Mouse (Mus musculus) C2C12 (cell line): Measurements from ENCODE around the gene Ctdspl. TPM values are rescaled to one million over a fixed set of nuclear protein-coding genes. Genes with fewer than 3 reads are reported as not detected.

Source experiments
- H3K27me3 ChIP-seq: one replicate; pipeline ENCODE4 v1.6.1; 2011; ENCODE audit not compliant: control insufficient read depth, insufficient read depth, insufficient read length
- H3K36me3 ChIP-seq: one replicate; pipeline ENCODE4 v1.6.1; 2011; ENCODE audit not compliant: control insufficient read depth, insufficient read depth
- H3K4me3 ChIP-seq: one replicate; pipeline ENCODE4 v1.5.1; 2011; ENCODE audit warnings: mild to moderate bottlenecking, control low read depth; ENCODE audit not compliant: poor library complexity, insufficient read depth, severe bottlenecking
- H3K79me2 ChIP-seq: one replicate; pipeline ENCODE4 v1.6.1; 2011; ENCODE audit not compliant: control insufficient read depth, insufficient read depth
- H3K79me3 ChIP-seq: one replicate; pipeline ENCODE4 v1.6.1; 2011; ENCODE audit warnings: low read depth, control low read depth
- H3ac ChIP-seq: one replicate; pipeline ENCODE3; 2011; ENCODE audit warnings: low read depth; ENCODE audit not compliant: control insufficient read depth, insufficient read length
- CEBPB ChIP-seq: IDR thresholded peaks from one replicate; pipeline ENCODE4 v1.6.1; 2011; ENCODE audit warnings: low read depth, mild to moderate bottlenecking, control low read depth, moderate library complexity
- CTCF ChIP-seq: IDR thresholded peaks from one replicate; pipeline ENCODE4 v1.5.1; 2011; ENCODE audit not compliant: control insufficient read depth, insufficient read depth, insufficient read length
- FOSL1 ChIP-seq: IDR thresholded peaks from one replicate; pipeline ENCODE4 v1.8.0; 2011; ENCODE audit warnings: mild to moderate bottlenecking, low read length; ENCODE audit not compliant: poor library complexity, insufficient read depth, severe bottlenecking
- MAX ChIP-seq: IDR thresholded peaks from one replicate; pipeline ENCODE4 v1.6.1; 2011; ENCODE audit warnings: mild to moderate bottlenecking, control low read depth
- MYOD1 ChIP-seq: IDR thresholded peaks from one replicate; pipeline ENCODE4 v1.6.1; 2011; ENCODE audit warnings: low read depth; ENCODE audit not compliant: control insufficient read depth, insufficient read length
- MYOG ChIP-seq: IDR thresholded peaks from one replicate; pipeline ENCODE4 v1.6.1; 2011; ENCODE audit not compliant: control insufficient read depth, insufficient read length; ENCODE audit errors: extremely low read depth
- USF1 ChIP-seq: IDR thresholded peaks from one replicate; pipeline ENCODE4 v1.6.1; 2011; ENCODE audit warnings: low read depth, mild to moderate bottlenecking, control low read depth, moderate library complexity
- polyA plus RNA-seq: library from polyadenylated mRNA; unstranded; fragments of >200 nt; fragmentation: generic; extraction: Trizol; gene quantifications from one replicate; pipeline ENCODE4 v1.2.1, GENCODE M21; 2012; ENCODE audit warnings: missing spikeins

The Ctdspl gene
- polyA plus RNA-seq, 1 experiment: 5.6 TPM

DNA sequence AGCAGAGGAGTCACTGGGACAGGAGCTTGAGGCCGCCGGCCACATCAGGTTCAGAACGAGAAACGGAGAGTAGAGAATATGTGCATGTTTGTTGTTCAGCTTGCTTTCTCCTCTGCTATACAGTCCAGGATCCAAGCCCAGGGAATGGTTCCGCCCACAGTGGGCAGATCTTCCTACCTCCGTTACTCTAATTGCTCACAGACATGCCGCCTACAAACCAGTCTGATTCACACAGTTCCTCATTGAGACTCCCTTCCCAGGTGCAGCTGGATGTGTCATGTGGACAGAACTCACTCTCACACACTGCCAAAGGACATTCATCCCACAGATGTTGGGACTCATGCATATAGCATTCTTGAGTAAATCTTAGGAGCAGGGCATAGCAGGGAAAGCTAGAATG is 51.2 kb downstream of the Ctdspl start:
- TF ChIP-seq FOSL1: no peak
- no peak for TF ChIP-seq CTCF
- no peak for TF ChIP-seq MYOG
- no peak for TF ChIP-seq CEBPB
- no peak for TF ChIP-seq MAX
- TF ChIP-seq MYOD1: no peak
- no peak for TF ChIP-seq USF1

DNA sequence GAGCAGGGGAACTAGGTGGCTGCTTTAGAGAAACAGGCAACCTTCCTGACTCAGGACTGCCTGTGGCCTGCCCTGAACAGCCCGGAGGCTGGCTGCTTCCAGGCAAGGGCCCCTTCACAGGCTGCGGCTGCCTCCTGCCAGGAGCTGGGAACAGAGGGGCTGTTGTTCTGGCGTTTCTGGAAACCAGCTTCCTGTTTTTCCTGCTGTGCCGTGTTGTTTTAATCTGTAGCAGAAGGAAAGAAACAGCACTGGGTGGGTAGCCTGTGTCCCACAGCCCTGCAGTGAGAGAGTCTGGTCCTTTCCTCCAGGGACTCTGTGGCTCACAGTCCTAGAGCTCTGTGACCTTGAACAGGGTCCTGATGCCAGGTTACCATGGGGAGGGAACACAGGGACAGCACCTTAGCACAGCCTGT is 54.2 kb downstream of the Ctdspl start:
- Histone ChIP-seq H3K27me3 (no peaks in the 10 kb centered on the region), H3ac (no peak overlapping the region), H3K4me3 (no peak overlapping the region), H3K36me3 (no peaks in the 10 kb centered on the region), H3K79me2 (no peaks in the 10 kb centered on the region), H3K79me3 (no peaks in the 10 kb centered on the region)
- no peak for TF ChIP-seq CTCF
- no peak for TF ChIP-seq MYOG
- TF ChIP-seq MAX: no peak
- no peak for TF ChIP-seq FOSL1
- TF ChIP-seq CEBPB: no peak
- TF ChIP-seq MYOD1: no peak
- no peak for TF ChIP-seq USF1

More for the DNA sequence above, 51.2 kb downstream of the Ctdspl start:
- no peaks in the 10 kb centered on the region for H3K27me3 ChIP-seq
- no peaks in the 10 kb centered on the region for H3K79me3 ChIP-seq
- H3K79me2 ChIP-seq: no peaks in the 10 kb centered on the region
- H3ac ChIP-seq: no peak overlapping the region
- H3K36me3 ChIP-seq: no peaks in the 10 kb centered on the region
- H3K4me3 ChIP-seq: no peak overlapping the region

DNA sequence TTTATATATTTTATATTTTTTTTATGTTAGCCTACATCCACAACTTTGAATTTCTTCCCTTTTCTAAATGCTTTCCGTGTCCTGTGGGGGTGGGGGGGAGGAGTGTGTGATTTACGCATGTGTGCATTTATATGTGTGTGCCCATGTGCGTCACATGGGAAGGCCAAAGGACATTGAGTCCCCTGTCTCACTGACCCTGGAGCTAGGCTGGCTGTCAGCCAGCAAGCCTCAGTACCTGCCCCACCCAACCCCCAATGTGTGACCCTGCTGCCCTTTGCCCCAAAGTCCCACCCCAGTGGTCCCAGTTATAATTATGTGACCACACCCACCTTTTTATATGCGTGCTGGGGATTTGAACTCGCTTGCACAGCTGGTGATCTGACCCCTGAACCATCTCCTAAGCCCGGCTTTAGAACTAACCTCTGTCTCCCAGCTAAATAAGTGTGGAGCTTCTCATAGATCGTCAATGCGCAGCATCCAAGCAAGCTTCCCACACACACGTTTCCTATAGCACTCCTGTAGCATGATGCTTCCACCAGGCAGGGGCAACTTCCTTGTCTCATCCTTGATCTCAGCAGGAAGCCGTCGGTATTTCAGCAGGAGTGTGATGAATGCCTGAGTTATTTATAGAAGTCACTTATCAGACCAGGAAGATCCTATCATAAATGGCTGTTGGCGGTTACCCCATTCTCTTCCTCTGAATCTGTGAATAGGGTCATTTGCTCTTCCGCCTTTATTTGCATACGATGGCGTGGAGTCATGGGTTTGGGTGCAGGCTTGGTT is 58.6 kb downstream of the Ctdspl start:
- H3K79me2 ChIP-seq: no peaks in the 10 kb centered on the region
- H3K27me3 ChIP-seq: no peaks in the 10 kb centered on the region
- H3K4me3 ChIP-seq: no peak overlapping the region
- no peak overlapping the region for H3ac ChIP-seq
- H3K36me3 ChIP-seq: no peaks in the 10 kb centered on the region
- no peaks in the 10 kb centered on the region for H3K79me3 ChIP-seq
- TF ChIP-seq MYOG: no peak
- no peak for TF ChIP-seq MAX
- no peak for TF ChIP-seq FOSL1
- TF ChIP-seq MYOD1: no peak
- TF ChIP-seq USF1: no peak
- no peak for TF ChIP-seq CEBPB
- no peak for TF ChIP-seq CTCF

DNA sequence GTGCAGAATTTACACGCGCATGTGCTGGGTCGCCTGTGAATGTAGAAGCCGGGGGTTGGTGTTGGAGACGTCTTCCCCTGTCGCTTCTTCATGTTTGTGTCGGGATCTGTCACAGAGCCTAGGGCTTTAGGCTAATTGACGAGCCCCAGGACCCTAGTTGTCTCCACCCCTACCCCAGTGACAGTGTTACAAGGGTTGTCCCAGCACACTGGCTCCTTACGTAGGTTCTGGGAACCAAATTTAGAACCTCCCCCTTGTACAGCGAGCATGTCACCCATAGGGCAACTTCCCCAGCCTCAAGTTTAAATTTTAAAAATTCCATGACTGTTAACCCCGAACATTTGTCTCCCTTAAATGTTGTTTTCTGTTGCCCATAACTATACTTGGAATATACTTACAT is 60.0 kb downstream of the Ctdspl start:
- Histone ChIP-seq H3ac (no peak overlapping the region), H3K4me3 (no peak overlapping the region), H3K36me3 (no peaks in the 10 kb centered on the region), H3K79me3 (no peaks in the 10 kb centered on the region), H3K27me3 (no peaks in the 10 kb centered on the region), H3K79me2 (no peaks in the 10 kb centered on the region)
- TF ChIP-seq USF1 (no peak), MYOD1 (no peak), CTCF (no peak), MYOG (no peak), FOSL1 (no peak), MAX (no peak), CEBPB (no peak)

DNA sequence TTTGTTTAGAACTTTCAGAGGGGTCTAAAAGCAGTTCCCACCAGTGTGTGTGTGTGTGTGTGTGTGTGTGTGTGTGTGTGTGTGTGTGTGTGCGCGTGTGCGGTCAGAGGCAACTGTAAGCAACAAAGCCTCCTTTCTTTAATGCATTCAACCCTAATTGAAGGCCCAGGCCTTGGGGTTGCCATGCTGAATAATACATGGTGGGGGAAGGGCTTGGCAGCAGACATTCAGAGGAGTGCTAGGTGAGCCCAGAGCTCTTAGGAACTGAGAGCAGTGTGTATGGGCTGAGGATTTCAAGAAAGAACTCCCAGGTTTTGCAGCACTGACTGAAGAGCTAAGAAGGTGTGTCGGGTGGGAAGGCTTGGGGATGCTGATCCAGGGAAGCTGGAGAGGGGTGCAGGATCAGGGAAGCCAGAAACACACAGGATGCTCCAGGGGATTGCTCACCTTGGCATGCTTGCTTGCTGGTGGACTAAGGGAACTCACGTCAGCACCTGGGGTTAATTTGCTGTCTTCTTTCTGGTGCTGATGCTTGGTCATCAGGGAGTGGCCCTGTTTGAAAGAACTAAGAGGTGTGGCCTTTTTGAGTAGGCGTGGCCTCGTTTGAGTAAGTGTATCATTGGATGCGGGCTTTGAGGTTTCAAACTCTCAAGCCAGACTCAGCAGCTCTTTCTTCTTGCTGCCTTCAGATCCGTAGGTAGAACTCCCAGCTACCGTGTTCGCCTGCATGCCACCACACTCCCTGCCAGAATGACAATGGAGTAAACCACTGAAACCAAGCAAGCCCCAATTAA is 62.7 kb downstream of the Ctdspl start:
- H3K79me3 ChIP-seq: no peaks in the 10 kb centered on the region
- TF ChIP-seq MYOD1 (no peak), CTCF (no peak), USF1 (no peak), MYOG (no peak), FOSL1 (no peak), CEBPB (no peak), MAX (no peak)

More for the DNA sequence above, 62.7 kb downstream of the Ctdspl start:
- no peak overlapping the region for H3K4me3 ChIP-seq
- no peaks in the 10 kb centered on the region for H3K36me3 ChIP-seq
- H3K79me2 ChIP-seq: no peaks in the 10 kb centered on the region
- no peak overlapping the region for H3ac ChIP-seq
- no peaks in the 10 kb centered on the region for H3K27me3 ChIP-seq
